Mouse (Mus musculus) hematopoietic stem cell, adult 5-6 weeks (primary cell): ENCODE results near the gene Picalm. TPM values are rescaled to one million over a fixed set of nuclear protein-coding genes. Genes with fewer than 3 reads are reported as not detected.

Source experiments
- ATAC-seq, 2 experiments: fragments of 125-278 bp in 1 of 2; replicated peaks in 1 of 2; 2 replicates each; pipeline ENCODE4 v1.8.0; 2016 to 2017; ENCODE audit warnings: inconsistent platforms in 2 of 2, mild to moderate bottlenecking in 2 of 2, moderate number of reproducible peaks in 2 of 2, low read depth in 1 of 2, moderate TSS enrichment in 1 of 2; ENCODE audit not compliant: low FRiP score in 2 of 2, poor library complexity in 2 of 2, severe bottlenecking in 2 of 2, insufficient read depth in 1 of 2, low TSS enrichment in 1 of 2
- total RNA-seq: library from RNA; stranded (forward); fragments of 172-1452, 232-1000 nt; gene quantifications from 2 replicates; pipeline ENCODE4 v1.2.3, GENCODE M21; 2017

Gene Picalm
- 157 and 219 TPM in 2 replicates for total RNA-seq

DNA sequence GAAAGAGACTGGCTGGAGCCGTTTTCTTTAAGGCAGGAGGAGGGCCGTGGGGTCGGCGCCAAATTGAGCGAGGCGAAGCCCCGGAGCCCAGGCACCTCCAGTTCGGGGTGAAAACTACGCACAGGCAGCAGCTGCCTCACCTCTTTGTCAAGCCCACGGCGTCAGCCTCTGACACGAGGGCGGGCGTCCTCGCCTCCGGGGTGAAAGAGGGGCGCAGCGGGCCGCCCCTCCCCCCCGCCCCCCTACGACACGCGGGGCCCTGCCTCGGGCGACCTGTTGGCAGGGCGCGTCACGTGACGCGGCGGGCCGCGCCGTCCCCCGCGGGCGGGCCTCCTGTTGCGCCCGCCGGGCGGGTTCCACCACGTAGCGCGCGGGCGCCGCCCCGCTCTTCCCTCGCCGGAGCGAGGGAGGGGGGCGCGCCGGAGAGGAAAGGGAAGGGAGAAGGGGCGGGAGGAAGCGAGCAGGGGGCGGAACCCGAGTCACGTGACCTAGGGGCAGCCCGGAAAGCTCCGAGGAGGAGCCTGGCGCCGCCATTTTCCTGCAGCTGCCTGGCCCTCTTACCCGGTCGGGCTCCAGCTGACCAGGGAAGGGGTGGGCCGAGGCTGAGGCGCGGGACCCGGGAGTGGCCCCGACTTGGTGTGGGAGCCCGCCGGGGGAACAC, at the start of gene Picalm:
TSS of gene Picalm (plus strand) at position 482 of the 661 bp plus-strand sequence.
- peak; percentile 62 to 70 for ATAC-seq

DNA sequence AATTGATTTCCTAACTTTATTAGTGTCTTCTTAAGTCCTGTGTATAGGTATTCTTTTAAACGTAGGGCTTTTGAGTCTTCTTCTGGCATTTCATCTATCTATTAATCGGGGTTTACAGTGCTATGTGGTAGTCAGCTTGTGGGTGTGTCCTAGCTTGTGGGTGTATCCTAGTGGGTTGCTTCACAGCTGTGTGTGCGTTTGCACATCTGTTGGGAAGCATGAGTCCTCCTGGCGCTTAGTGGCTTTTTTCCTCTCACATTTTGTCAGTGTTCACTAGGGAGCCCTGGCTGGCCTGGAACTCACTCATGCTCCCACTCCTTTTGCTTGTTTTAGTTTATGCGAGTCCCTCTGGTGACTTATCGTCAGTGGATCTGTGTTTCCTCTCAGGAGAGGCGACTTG, 46.2 kb upstream of the Picalm start:
- no peak for ATAC-seq

DNA sequence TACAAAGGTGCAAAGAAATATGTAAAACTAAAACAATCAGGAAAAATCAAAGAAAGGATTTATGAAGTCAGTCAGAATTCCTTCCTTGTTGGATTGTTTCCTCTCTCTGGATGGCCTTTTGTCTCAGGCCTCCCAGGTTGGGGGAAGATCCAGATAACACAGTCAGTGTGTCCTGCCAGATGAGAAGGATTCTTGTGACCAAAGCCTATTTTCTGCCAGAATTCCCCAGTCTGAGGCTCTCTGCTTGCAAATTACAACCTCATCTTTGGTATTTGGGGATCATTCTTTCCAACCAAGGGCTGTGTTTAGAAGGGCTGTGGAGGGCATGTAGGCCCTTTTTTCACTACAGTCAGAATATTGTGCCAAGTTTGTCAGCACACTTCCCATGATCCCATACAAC, 45.5 kb upstream of the Picalm start:
- no peak for ATAC-seq

DNA sequence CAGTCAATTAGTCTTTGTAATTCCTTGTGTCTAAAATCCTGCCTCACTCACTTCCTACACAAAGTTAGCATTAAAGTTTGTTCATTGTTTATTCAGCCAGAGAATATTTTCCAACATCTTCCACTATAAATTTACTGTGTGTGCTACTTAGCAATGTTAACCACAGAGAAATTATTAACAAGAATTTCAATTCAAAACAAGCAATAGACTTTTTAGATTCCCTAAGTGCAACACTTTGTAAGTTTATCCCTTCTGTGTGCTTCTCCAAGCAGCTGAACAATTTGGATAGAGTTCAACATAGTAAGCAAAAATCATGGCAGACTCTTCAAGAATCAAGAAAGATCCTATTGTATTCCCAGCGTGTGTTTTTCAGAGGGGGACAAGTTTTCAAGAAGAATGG, 44.3 kb upstream of the Picalm start:
- ATAC-seq = no peak

DNA sequence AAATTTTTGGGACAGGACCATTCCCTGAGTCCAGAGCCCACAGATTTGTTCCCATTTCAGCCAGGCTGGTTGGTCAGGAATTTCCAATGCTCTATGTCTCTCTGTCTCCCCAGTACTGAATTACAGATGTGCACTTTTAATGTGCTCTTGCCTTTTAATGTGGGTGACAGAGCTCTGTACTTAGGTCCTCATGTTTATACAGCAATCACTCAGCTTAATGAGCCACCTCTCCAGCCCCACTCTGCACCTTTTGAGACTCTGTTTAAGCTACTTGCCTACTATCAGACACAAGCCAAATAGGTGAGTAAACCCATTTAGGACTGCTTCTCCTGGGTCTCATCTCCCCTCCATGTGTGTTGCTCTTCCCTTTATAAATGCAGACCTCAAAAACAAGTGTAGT, 43.2 kb upstream of the Picalm start:
- no peak for ATAC-seq

DNA sequence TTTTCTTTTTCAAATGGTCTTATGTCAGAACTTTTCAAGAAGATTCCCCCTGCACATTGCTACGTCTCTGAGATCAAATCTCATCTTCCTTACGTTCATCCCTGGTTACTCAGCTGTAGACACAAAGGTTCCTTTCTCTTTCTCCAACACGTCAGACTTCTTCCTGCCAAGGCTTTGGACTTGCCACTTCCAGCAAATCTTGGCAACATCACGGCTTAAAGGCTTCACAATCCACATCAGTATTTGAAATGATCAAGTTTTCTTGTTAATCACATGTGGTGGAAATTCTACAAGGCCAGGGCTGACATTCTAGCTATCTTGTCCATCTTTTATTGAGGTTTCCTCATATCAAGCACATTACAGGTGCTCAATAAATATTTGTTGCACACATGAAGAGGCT, 39.0 kb upstream of the Picalm start:
- ATAC-seq = no peak

DNA sequence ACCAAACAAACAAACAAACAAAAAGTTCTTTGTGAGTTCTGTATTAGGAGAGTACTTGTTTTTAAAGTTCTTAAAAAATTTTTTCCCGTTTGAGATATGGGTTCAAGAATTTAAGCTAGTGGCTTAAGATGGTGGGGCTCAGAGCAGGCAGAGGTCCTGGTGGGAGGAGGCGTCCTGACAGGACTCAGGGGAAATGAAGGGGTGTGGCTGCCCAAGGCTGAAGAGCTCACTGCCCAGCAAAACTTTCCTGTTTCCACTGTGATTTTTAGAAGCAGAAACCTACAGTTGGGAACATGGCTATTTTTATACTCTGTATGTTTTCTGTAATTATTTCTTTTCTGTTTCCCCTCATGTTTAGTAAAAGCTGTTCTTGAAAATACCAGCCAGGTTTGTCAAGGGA, 38.3 kb upstream of the Picalm start:
- peak in 1 of 2 experiments; percentile 22; a peak in 1 of 4 replicates for ATAC-seq

DNA sequence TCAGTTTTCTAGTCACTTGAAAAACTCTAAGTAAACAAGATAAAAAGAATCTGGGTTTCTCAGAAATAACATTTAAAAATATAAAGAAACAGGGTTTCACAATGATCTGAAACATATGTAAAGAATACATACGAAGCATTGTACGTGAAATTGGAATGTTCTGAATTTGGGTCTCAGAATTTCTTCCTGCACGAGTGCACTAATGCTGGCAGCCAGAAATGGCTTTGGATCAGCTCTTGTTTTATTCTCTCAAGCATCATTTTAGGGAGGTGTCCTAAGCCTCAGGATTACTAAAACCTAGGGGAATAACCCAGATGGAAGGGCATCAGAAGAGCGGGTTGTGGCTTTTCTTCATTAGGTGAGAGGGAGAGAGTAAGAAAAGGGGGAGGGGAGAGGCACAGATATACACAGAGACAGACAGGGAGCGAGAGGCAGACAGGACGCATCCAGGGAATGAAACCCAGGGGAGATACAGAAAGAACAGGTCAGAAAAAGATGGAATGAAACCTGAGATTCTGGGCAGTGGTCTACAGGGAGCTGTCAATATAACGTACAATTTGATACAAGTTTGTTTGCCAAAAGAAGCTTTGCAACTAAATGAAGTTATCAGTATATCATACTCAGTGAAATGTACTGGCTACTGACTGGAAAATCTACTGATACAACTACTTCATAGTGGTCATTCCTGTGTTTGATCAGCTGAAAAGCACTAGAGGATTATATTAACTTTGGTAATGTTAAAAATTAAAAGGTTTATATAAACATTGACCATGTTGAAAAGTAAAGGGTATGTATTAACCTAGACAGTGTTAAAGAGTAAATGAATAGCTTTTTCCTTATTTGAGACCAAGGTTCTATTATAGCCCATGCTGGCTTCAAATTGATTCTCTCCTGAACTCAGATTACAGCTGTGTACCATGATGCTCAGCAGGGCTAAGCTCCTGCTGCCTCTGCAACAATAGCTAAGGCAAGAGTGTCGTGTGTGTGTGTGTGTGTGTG, 37.3 kb upstream of the Picalm start:
- no peak for ATAC-seq

DNA sequence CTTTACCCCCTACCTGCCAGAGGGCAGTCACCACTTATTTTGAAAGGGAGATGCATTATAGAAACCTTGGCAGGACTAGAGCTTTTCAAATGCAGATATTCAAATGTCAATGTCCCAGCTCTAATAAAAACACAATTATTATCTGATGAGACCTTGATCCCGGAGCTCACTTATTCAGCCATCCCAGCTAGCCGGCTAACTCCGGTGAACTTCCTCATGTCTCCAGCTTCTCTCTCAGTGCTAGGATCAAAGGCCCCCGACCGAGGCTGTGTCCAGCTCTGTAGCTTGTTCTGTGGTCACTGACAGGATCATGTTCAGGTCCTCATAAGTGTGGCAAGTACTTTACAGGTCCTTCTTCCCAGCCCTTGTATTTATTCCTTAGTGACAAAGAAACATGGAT, 34.9 kb upstream of the Picalm start:
- ATAC-seq = no peak

DNA sequence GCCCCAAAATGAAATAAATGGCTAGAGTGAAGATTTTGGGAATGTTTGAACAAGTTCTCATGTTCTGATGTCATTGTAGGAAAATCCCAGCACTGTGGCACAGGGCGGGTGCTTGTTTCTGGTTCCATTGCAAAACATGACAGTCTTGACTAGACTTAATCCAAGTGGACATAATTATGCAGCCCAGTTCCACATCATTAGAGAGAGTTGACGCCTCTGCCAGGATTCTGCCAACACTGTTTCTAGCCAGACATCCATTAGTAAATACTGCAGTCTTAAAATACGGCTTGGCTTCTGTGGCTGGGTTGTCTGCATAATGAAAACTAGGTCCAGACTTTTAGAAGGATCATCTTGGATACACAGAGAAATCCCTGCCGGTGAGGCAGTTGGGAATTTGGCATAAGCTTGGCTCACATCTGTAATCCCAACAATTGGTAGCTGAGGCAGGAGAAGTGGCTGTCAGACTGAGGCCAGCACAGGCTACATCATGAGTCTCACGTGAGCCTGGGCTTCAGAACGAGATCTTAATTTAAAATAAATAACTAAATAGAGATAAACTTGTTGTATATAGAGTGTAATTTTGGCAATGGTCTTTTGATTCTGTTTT, 34.1 kb upstream of the Picalm start:
- no peak for ATAC-seq

DNA sequence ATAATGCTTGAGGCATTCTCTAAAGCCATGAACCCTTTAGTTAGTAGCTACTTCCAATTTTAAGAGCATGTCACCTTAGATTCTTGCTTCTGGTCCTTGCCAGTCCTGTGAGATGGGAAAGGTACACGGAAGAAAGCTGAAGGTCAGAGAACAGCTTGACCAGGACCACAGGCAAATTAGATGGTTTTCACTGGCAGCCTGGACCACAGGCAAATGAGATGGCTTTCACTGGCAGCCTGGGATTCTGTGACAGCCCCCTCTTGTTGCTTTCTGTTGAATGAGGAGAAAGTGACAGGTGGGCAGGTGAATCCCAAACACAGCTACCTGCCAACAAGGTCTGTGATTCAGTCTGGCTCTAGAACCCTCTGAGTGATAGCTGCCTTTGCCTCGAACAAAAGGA, 33.4 kb upstream of the Picalm start:
- no peak for ATAC-seq

DNA sequence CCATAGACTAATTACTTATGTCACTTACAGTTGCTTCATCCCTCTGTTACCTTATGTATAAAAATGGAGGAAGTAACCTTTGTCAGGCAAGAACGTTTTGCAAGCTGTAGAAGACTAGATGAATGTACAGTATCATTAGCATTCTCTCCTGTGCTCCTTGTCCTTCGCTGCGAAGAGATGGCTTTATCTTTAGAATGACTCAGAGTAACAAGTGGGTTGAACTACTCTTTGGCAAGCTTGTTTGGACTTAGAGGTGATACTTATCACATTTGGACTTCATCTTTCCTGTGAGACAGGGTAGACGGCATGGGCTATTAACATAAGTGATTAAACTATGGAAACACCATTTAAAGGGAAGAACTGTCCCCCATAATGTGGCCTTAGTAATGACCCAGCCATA, 31.8 kb upstream of the Picalm start:
- no peak for ATAC-seq

DNA sequence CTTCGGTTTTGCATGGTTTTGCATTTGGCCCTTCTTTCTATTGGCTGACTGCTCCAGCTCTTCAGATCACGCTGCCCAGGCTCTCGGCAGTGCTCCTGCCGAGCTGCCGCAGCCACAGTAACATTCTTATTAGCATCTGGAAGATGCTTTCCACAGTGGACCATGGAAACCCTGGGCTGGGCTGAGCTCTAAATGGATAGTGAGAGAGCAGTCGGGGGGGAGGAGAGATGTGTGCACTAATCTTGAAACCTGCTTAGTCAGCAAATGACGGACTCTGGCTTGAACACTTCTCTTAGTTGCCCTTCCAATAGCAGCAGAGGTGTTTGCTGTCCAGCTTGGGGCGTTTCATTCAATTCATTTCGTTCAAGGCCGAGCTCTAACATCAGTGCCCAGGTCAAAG, 30.8 kb upstream of the Picalm start:
- ATAC-seq = no peak

DNA sequence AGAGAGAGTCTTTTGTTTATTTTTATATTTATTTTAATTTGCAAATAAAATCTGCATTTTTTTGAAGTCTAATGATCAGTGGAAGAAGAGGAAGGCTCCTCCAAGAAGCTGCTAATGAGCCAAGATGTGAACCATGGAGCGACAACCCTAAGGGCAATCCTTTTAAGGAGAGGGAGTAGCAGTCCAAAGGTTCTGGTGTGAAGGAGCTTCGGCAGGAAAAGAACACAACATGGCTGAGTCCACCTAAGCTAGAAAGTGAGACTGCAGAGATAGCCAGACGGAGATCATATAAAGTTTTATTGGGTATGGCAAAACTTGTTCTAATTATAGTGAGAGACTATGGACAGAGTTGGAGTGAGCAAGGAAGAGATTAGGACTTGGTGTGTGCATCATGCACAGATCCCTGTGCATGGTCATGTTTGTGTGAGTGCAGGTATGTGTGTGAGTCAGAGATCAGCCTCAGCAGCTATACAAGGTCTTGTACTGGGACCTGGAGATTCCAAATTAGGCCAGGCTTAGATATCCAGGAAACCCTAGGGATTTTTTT, 29.3 kb upstream of the Picalm start:
- no peak for ATAC-seq

DNA sequence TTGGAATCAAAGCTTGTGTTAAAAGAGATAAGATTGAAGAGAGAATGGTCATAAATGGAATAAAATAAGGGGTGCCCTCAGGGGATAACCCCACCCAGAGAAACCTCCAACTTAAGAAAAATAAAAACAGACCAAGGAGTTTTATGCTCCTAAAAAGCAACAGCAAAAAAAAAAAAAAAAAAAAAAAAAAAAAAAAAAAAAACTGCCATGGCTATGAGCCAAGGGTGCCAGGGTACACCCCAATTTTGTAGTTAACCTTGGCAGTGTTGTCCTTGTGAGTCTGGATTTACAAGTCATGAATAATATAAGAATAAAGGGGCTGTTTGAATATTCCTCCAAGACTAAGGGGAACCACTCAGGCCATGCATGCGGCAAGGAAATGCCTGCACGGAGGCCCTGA, 13.9 kb upstream of the Picalm start:
- no peak for ATAC-seq

DNA sequence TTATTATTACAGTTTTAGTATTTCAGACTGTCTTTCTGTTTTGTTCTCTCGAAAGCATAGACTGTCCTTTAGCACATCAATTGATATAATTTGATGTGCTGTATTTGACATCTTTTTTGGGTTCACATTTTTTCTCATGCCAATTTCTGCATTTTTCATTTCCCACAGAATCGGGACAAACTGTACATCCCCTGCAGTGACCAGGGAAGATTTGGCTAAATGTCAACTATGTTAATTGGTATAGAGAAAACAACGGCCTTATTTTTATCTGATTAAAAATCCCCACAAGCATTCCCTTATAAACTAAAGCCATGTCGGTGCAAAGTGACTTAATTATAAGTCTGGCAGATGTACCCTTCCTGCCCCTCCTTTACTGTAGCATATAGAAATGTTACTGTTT, 9.9 kb upstream of the Picalm start:
- ATAC-seq = no peak

DNA sequence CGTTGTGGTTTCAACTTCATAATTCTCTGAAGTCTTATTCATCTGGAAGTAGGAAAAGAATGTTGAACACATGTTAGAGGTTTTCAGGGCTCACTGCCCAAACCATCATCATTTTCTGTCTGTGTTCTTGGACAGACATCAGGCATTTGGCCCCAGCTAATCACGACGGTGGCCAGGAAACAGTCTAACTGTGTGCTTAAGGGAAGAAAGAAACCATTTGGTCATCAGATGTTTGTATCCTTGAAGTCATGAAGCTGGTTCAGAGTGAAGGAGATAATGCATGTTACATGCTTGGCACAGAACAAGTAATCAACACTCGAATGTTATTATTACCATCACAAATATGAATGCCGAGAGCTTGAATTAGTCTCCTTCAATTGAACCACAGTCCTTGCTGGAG, 5.0 kb upstream of the Picalm start:
- no peak for ATAC-seq

DNA sequence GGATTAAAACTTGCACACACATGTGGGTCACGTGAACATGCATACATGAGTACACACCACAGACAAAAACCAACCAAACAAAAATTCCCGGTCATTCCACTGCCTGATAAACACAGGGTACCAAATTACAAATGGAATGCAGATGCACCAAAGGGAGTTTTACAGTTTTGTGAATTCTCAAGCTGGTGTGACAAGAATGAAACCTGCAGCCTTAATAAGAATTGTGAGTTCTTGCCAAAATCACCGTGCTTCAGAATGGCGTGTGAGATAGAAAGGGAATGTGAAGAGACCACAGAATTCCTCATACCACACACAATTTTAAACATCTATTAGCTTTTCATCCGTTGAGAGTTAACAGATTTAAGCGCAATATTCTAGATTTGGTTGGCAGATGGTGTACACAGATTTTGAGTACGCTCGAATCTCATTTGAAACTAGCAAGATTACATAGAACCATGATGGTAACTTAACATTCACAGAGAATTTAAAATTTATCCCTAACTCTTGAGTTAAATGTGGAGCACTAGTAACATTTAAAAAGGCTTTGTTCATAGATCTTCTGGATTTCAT, 1.3 kb upstream of the Picalm start:
- ATAC-seq = no peak
